Mouse (Mus musculus) G1E (cell line): ENCODE results near the gene Bbs12.

Experiments used
- CTCF ChIP-seq: IDR thresholded peaks from 2 replicates; pipeline ENCODE4 v1.5.1; 2012; ENCODE audit warnings: low read depth, low read length, inconsistent platforms, mixed read lengths
- GATA1 ChIP-seq: IDR thresholded peaks from 2 replicates; pipeline ENCODE4 v1.6.1; 2012; ENCODE audit warnings: borderline replicate concordance, low read length, inconsistent platforms, mixed read lengths

GRCm38 (mm10) chr3:37313371-37313770, 1.0 kb downstream of the Bbs12 start:
- TF ChIP-seq CTCF: no peak
- no peak for TF ChIP-seq GATA1
